Mouse (Mus musculus): ENCODE measurements around the gene Mgme1.

- TF ChIP-seq CTCF (conservative IDR thresholded peaks at IDR 0.05; ENCODE audit: low read length), result no peak
- TF ChIP-seq POU5F1 (IDR thresholded peaks at IDR 0.05; ENCODE audit: borderline replicate concordance, low read length), result no peak
These were observed 39.8 kb downstream of the Mgme1 start for GRCm38 (mm10) chr2:144310273-144310672.

Measured in E14TG2a.4 (cell line).